Mouse (Mus musculus) ovary, adult 2 months (tissue): ENCODE measurements around the gene Hdac1. TPM values are rescaled to one million over a fixed set of nuclear protein-coding genes. Genes with fewer than 3 reads are reported as not detected.

ENCODE experiments used
- polyA plus RNA-seq: library from polyadenylated mRNA; depleted of rRNA; stranded (reverse); fragments of >200 nt; gene quantifications from 2 replicates; pipeline ENCODE4 v1.2.3, GENCODE M21; 2012; rRNA removed

The Hdac1 gene
- 44.1 and 66.6 TPM in 2 replicates for polyA plus RNA-seq

GRCm38 (mm10) chr4:129542592-129543141 is at the start of gene Hdac1:
TSS of gene Hdac1 (minus strand) at chr4:129542713.

GRCm38 (mm10) chr4:129578466-129578865 is 36.0 kb upstream of the Hdac1 start, which contains the start of gene Fam167b:
TSS of gene Fam167b (minus strand) at chr4:129578549.

GRCm38 (mm10) chr4:129573430-129573829 is 30.9 kb upstream of the Hdac1 start, which contains the start of gene Lck:
TSS of gene Lck (minus strand) at chr4:129573641.

GRCm38 (mm10) chr4:129513086-129513767 is 29.3 kb downstream of the Hdac1 start, which contains the start of gene Marcksl1:
TSS of gene Marcksl1 (plus strand) at chr4:129513581.

GRCm38 (mm10) chr4:129490972-129491880 is 51.3 kb downstream of the Hdac1 start, which contains the start of the genes Tssk3 and Fam229a:
TSS of gene Tssk3 (minus strand) at chr4:129491022.
TSS of gene Fam229a (plus strand) at chr4:129491190.

Other genes with a start within 250 kb of the Hdac1 start
- 16.5 and 22.5 TPM in 2 replicates for gene Rbbp4, start 207.3 kb downstream of the Hdac1 start, polyA plus RNA-seq
- 4.1 and 7.2 TPM in 2 replicates for gene Zbtb8os, start 207.0 kb downstream of the Hdac1 start, polyA plus RNA-seq
- gene Zbtb8a, start 164.6 kb downstream of the Hdac1 start, polyA plus RNA-seq: 9.6 and 11.9 TPM in 2 replicates
- gene Zbtb8b, start 101.9 kb downstream of the Hdac1 start, polyA plus RNA-seq: 6.6 and 7.6 TPM in 2 replicates
- 17.6 and 21.9 TPM in 2 replicates for gene Bsdc1, start 81.1 kb downstream of the Hdac1 start, polyA plus RNA-seq
- 0.12 and 0.14 TPM in 2 replicates for gene Tssk3, start 51.7 kb downstream of the Hdac1 start, polyA plus RNA-seq
- gene Fam229a, start 51.5 kb downstream of the Hdac1 start, polyA plus RNA-seq: 0.77 and 1.3 TPM in 2 replicates
- 239 and 273 TPM in 2 replicates for gene Marcksl1, start 29.1 kb downstream of the Hdac1 start, polyA plus RNA-seq
- 3.2 and 4.3 TPM in 2 replicates for gene Lck, start 30.9 kb upstream of the Hdac1 start, polyA plus RNA-seq
- 13.2 and 17.4 TPM in 2 replicates for gene Fam167b, start 35.8 kb upstream of the Hdac1 start, polyA plus RNA-seq
- gene Eif3i, start 57.9 kb upstream of the Hdac1 start, polyA plus RNA-seq: 354 and 450 TPM in 2 replicates
- 165 and 182 TPM in 2 replicates for gene Tmem234, start 58.0 kb upstream of the Hdac1 start, polyA plus RNA-seq
- gene Dcdc2b, start 71.5 kb upstream of the Hdac1 start, polyA plus RNA-seq: 12.2 and 18.0 TPM in 2 replicates
- 53.4 and 62.1 TPM in 2 replicates for gene Iqcc, start 76.4 kb upstream of the Hdac1 start, polyA plus RNA-seq
- gene Ccdc28b, start 81.2 kb upstream of the Hdac1 start, polyA plus RNA-seq: 31.1 and 41.8 TPM in 2 replicates
- 46.1 and 46.5 TPM in 2 replicates for gene Txlna, start 98.4 kb upstream of the Hdac1 start, polyA plus RNA-seq
- 26.9 and 33.0 TPM in 2 replicates for gene Kpna6, start 130.1 kb upstream of the Hdac1 start, polyA plus RNA-seq
- 53.8 and 78.5 TPM in 2 replicates for gene Tmem39b, start 154.1 kb upstream of the Hdac1 start, polyA plus RNA-seq
- gene Khdrbs1, start 199.6 kb upstream of the Hdac1 start, polyA plus RNA-seq: 50.4 and 104 TPM in 2 replicates